Mouse (Mus musculus) heart, embryonic 10.5 days (tissue): Measurements from ENCODE around the gene Adora3. TPM values are rescaled to one million over a fixed set of nuclear protein-coding genes. Genes with fewer than 3 reads are reported as not detected.

Source experiments
- DNase-seq: peaks from one replicate; pipeline ENCODE4 v3.0.0-alpha.2; 2017; ENCODE audit warnings: low spot score
- H3K27ac ChIP-seq: fragments of 300-500 bp; sonication (generic); 2 replicates; pipeline ENCODE4 v1.5.1; 2016; ENCODE audit warnings: mild to moderate bottlenecking
- H3K27me3 ChIP-seq: fragments of 300-500 bp; sonication (generic); 2 replicates; pipeline ENCODE4 v1.6.1; 2016; ENCODE audit warnings: mild to moderate bottlenecking; ENCODE audit not compliant: poor library complexity, insufficient read depth, severe bottlenecking
- H3K36me3 ChIP-seq: fragments of 300-500 bp; sonication (generic); 2 replicates; pipeline ENCODE4 v1.6.1; 2016; ENCODE audit warnings: mild to moderate bottlenecking, moderate library complexity
- H3K4me1 ChIP-seq: fragments of 300-500 bp; sonication (generic); 2 replicates; pipeline ENCODE4 v1.6.1; 2016; ENCODE audit warnings: mild to moderate bottlenecking
- H3K4me3 ChIP-seq: fragments of 300-500 bp; sonication (generic); 2 replicates; pipeline ENCODE4 v1.5.1; 2016; ENCODE audit warnings: mild to moderate bottlenecking, moderate library complexity
- H3K9me3 ChIP-seq: fragments of 300-500 bp; sonication (generic); 2 replicates; pipeline ENCODE4 v1.6.1; 2016; ENCODE audit warnings: mild to moderate bottlenecking, moderate library complexity
- WGBS: fragments of 180-500 bp; shearing (Covaris S2); methylation state at CpG from one replicate; pipeline ENCODE4 v1.1.7; 2016; 5-methylcytosine and 5-hydroxymethylcytosine counted together
- polyA plus RNA-seq: library from polyadenylated mRNA; unstranded; fragments of >200 nt; fragmentation: Nextera tagmentation; extraction: Ambion mirVana; gene quantifications from 2 replicates; pipeline ENCODE4 v1.2.1, GENCODE M21; 2016

Adora3 gene
- polyA plus RNA-seq, 1 experiment from 2014 or later = not detected

GRCm38 (mm10) chr3:105898861-105899260, 28.2 kb downstream of the Adora3 start:
- no peak overlapping the region for H3K27ac ChIP-seq
- H3K36me3 ChIP-seq = no peaks in the 10 kb centered on the region
- H3K9me3 ChIP-seq = no peaks in the 10 kb centered on the region
- WGBS = 55% methylated on average over 11 of the region's 11 CpGs
- H3K4me1 ChIP-seq = peaks cover 26% of the 10 kb centered on the region
- peaks cover 17% of the 10 kb centered on the region for H3K27me3 ChIP-seq
- peak; percentile 84 for DNase-seq
- no peak overlapping the region for H3K4me3 ChIP-seq

GRCm38 (mm10) chr3:105899394-105900147, 28.9 kb downstream of the Adora3 start:
- 37% methylated on average over 8 of the region's 8 CpGs for WGBS
- no peak overlapping the region for H3K4me3 ChIP-seq
- peaks cover 17% of the 10 kb centered on the region for H3K27me3 ChIP-seq
- peak; percentile 92 for DNase-seq
- no peak overlapping the region for H3K27ac ChIP-seq
- H3K36me3 ChIP-seq = no peaks in the 10 kb centered on the region
- H3K9me3 ChIP-seq = no peaks in the 10 kb centered on the region
- H3K4me1 ChIP-seq = peaks cover 25% of the 10 kb centered on the region

- 75% methylated on average over 6 of the region's 6 CpGs for WGBS
- Histone ChIP-seq H3K27me3 (peaks cover 17% of the 10 kb centered on the region), H3K27ac (no peak overlapping the region), H3K4me1 (peaks cover 20% of the 10 kb centered on the region), H3K9me3 (no peaks in the 10 kb centered on the region), H3K4me3 (no peak overlapping the region), H3K36me3 (no peaks in the 10 kb centered on the region)
- DNase-seq = peak; percentile 66
Measured at GRCm38 (mm10) chr3:105900266-105900665, 29.6 kb downstream of the Adora3 start.

- H3K4me3 ChIP-seq = no peak overlapping the region
- no peak overlapping the region for H3K27ac ChIP-seq
- H3K27me3 ChIP-seq = peaks cover 17% of the 10 kb centered on the region
- H3K4me1 ChIP-seq = peaks cover 19% of the 10 kb centered on the region
- WGBS = 75% methylated on average over 3 of the region's 3 CpGs
- H3K36me3 ChIP-seq = no peaks in the 10 kb centered on the region
- DNase-seq = peak; percentile 62
- H3K9me3 ChIP-seq = no peaks in the 10 kb centered on the region
Measured at GRCm38 (mm10) chr3:105900716-105901115, 30.1 kb downstream of the Adora3 start.

- Histone ChIP-seq H3K36me3 (no peaks in the 10 kb centered on the region), H3K4me3 (no peak overlapping the region), H3K27ac (no peak overlapping the region), H3K9me3 (no peaks in the 10 kb centered on the region), H3K27me3 (peaks cover 17% of the 10 kb centered on the region), H3K4me1 (peaks cover 19% of the 10 kb centered on the region)
- WGBS = 70% methylated on average over 4 of the region's 4 CpGs
- DNase-seq = no peak
Measured at GRCm38 (mm10) chr3:105901468-105901867, 30.8 kb downstream of the Adora3 start.

- no peak overlapping the region for H3K4me3 ChIP-seq
- peaks cover 17% of the 10 kb centered on the region for H3K27me3 ChIP-seq
- no peaks in the 10 kb centered on the region for H3K9me3 ChIP-seq
- H3K27ac ChIP-seq = no peak overlapping the region
- DNase-seq = peak; percentile 60
- H3K36me3 ChIP-seq = no peaks in the 10 kb centered on the region
- peaks cover 23% of the 10 kb centered on the region for H3K4me1 ChIP-seq
- 37% methylated on average over 4 of the region's 4 CpGs for WGBS
Measured at GRCm38 (mm10) chr3:105904213-105904612, 33.6 kb downstream of the Adora3 start.

GRCm38 (mm10) chr3:105904721-105905120, 34.1 kb downstream of the Adora3 start:
- WGBS = 91% methylated on average over 9 of the region's 9 CpGs
- peak; percentile 67 for DNase-seq

GRCm38 (mm10) chr3:105907956-105908655, 37.4 kb downstream of the Adora3 start:
- 32% methylated on average over 9 of the region's 9 CpGs for WGBS
- Histone ChIP-seq H3K4me1 (peaks cover 23% of the 10 kb centered on the region), H3K9me3 (no peaks in the 10 kb centered on the region), H3K36me3 (no peaks in the 10 kb centered on the region), H3K4me3 (no peak overlapping the region), H3K27ac (no peak overlapping the region), H3K27me3 (no peaks in the 10 kb centered on the region)
- peak; percentile 67 for DNase-seq

More at GRCm38 (mm10) chr3:105904721-105905120, 34.1 kb downstream of the Adora3 start:
- H3K9me3 ChIP-seq = no peaks in the 10 kb centered on the region
- no peak overlapping the region for H3K27ac ChIP-seq
- H3K27me3 ChIP-seq = peaks cover 17% of the 10 kb centered on the region
- H3K4me3 ChIP-seq = no peak overlapping the region
- peaks cover 19% of the 10 kb centered on the region for H3K4me1 ChIP-seq
- no peaks in the 10 kb centered on the region for H3K36me3 ChIP-seq

- H3K9me3 ChIP-seq = no peaks in the 10 kb centered on the region
- 85% methylated on average over 4 of the region's 4 CpGs for WGBS
- peak; percentile 69 for DNase-seq
- no peak overlapping the region for H3K4me3 ChIP-seq
- H3K27ac ChIP-seq = no peak overlapping the region
- H3K4me1 ChIP-seq = peaks cover 30% of the 10 kb centered on the region
- no peaks in the 10 kb centered on the region for H3K36me3 ChIP-seq
- no peaks in the 10 kb centered on the region for H3K27me3 ChIP-seq
Measured at GRCm38 (mm10) chr3:105908976-105909375, 38.3 kb downstream of the Adora3 start.

- 71% methylated on average over 11 of the region's 11 CpGs for WGBS
- H3K36me3 ChIP-seq = no peaks in the 10 kb centered on the region
Measured at GRCm38 (mm10) chr3:105910519-105911190, 40.0 kb downstream of the Adora3 start.

GRCm38 (mm10) chr3:105912097-105912880, 41.6 kb downstream of the Adora3 start:
- Histone ChIP-seq H3K27me3 (no peaks in the 10 kb centered on the region), H3K36me3 (no peaks in the 10 kb centered on the region), H3K9me3 (no peaks in the 10 kb centered on the region), H3K27ac (no peak overlapping the region), H3K4me3 (no peak overlapping the region), H3K4me1 (peaks cover 36% of the 10 kb centered on the region)
- no peak for DNase-seq
- WGBS = 70% methylated on average over 9 of the region's 9 CpGs

More at GRCm38 (mm10) chr3:105910519-105911190, 40.0 kb downstream of the Adora3 start:
- Histone ChIP-seq H3K27me3 (no peaks in the 10 kb centered on the region), H3K4me3 (no peak overlapping the region), H3K9me3 (no peaks in the 10 kb centered on the region), H3K4me1 (peaks cover 36% of the 10 kb centered on the region), H3K27ac (no peak overlapping the region)
- DNase-seq = no peak

GRCm38 (mm10) chr3:105913839-105914681, 43.4 kb downstream of the Adora3 start:
- H3K27me3 ChIP-seq = no peaks in the 10 kb centered on the region
- H3K36me3 ChIP-seq = no peaks in the 10 kb centered on the region
- 17% methylated on average over 10 of the region's 10 CpGs for WGBS
- H3K4me3 ChIP-seq = no peak overlapping the region
- H3K27ac ChIP-seq = no peak overlapping the region
- no peak for DNase-seq
- H3K9me3 ChIP-seq = no peaks in the 10 kb centered on the region
- H3K4me1 ChIP-seq = peaks cover 36% of the 10 kb centered on the region
